Mouse (Mus musculus) midbrain, postnatal 0 days (tissue): ENCODE results near the gene Scamp4. TPM values are rescaled to one million over a fixed set of nuclear protein-coding genes. Genes with fewer than 3 reads are reported as not detected.

ENCODE experiments used
- ATAC-seq: fragments of 200-750 bp; cut with Nextera tagmentation; 2 replicates; pipeline ENCODE4 v1.8.0; 2017; ENCODE audit warnings: moderate number of reproducible peaks, mild to moderate bottlenecking, moderate TSS enrichment, moderate library complexity; ENCODE audit not compliant: low FRiP score
- DNase-seq: peaks from one replicate; pipeline ENCODE4 v3.0.0-alpha.2; 2015; ENCODE audit warnings: low spot score
- H3K27ac ChIP-seq: fragments of 300-500 bp; sonication (generic); 2 replicates; pipeline ENCODE4 v1.5.1; 2014; ENCODE audit warnings: low read depth, mild to moderate bottlenecking, low read length, mixed read lengths
- H3K27me3 ChIP-seq: fragments of 300-500 bp; sonication (generic); 2 replicates; pipeline ENCODE4 v1.6.1; 2014; ENCODE audit warnings: low read length, control low read depth, mixed read lengths; ENCODE audit not compliant: insufficient read depth
- H3K36me3 ChIP-seq: fragments of 300-500 bp; sonication (generic); 2 replicates; pipeline ENCODE4 v1.6.1; 2014; ENCODE audit warnings: low read length, control low read depth, mixed read lengths; ENCODE audit not compliant: insufficient read depth
- H3K4me1 ChIP-seq: fragments of 300-500 bp; sonication (generic); 2 replicates; pipeline ENCODE4 v1.6.1; 2014; ENCODE audit warnings: mild to moderate bottlenecking, control low read depth, antibody characterized with exemption, low read length, mixed read lengths; ENCODE audit not compliant: insufficient read depth
- H3K4me2 ChIP-seq: fragments of 300-500 bp; sonication (generic); 2 replicates; pipeline ENCODE4 v1.6.1; 2014; ENCODE audit warnings: low read depth, mild to moderate bottlenecking, low read length, mixed read lengths; ENCODE audit not compliant: poor library complexity, severe bottlenecking
- H3K4me3 ChIP-seq: fragments of 300-500 bp; sonication (generic); 2 replicates; pipeline ENCODE4 v1.5.1; 2014; ENCODE audit warnings: low read depth, mild to moderate bottlenecking, low read length, moderate library complexity
- H3K9ac ChIP-seq: fragments of 300-500 bp; sonication (generic); replicated peaks from 2 replicates; pipeline ENCODE4 v1.6.1; 2014; ENCODE audit warnings: mild to moderate bottlenecking, low read length, moderate library complexity, mixed read lengths; ENCODE audit not compliant: poor library complexity, severe bottlenecking
- H3K9me3 ChIP-seq: fragments of 300-500 bp; sonication (generic); 2 replicates; pipeline ENCODE4 v1.6.1; 2016; ENCODE audit warnings: low read length, control low read depth
- CTCF ChIP-seq: IDR thresholded peaks from 2 replicates; pipeline ENCODE4 v1.5.1; 2016; ENCODE audit warnings: antibody characterized with exemption, mild to moderate bottlenecking
- WGBS: fragments of 180-500 bp; shearing (Covaris S2); extraction: QIAGEN DNeasy Blood & Tissue Kit; methylation state at CpG from one replicate; pipeline ENCODE4 v1.1.7; 2014; 5-methylcytosine and 5-hydroxymethylcytosine counted together
- polyA plus RNA-seq: library from polyadenylated mRNA; unstranded; fragments of >200 nt; fragmentation: Nextera tagmentation; extraction: Ambion mirVana; gene quantifications from 2 replicates; pipeline ENCODE4 v1.2.1, GENCODE M21; 2015
- total RNA-seq: library from RNA; depleted of rRNA; stranded (reverse); fragments of >200 nt; gene quantifications from 2 replicates; pipeline ENCODE4 v1.2.3, GENCODE M21; 2014

The Scamp4 gene
- total and polyA plus RNA-seq, 2 experiments from 2014 or later, result 32.4 to 73.1 TPM

DNA sequence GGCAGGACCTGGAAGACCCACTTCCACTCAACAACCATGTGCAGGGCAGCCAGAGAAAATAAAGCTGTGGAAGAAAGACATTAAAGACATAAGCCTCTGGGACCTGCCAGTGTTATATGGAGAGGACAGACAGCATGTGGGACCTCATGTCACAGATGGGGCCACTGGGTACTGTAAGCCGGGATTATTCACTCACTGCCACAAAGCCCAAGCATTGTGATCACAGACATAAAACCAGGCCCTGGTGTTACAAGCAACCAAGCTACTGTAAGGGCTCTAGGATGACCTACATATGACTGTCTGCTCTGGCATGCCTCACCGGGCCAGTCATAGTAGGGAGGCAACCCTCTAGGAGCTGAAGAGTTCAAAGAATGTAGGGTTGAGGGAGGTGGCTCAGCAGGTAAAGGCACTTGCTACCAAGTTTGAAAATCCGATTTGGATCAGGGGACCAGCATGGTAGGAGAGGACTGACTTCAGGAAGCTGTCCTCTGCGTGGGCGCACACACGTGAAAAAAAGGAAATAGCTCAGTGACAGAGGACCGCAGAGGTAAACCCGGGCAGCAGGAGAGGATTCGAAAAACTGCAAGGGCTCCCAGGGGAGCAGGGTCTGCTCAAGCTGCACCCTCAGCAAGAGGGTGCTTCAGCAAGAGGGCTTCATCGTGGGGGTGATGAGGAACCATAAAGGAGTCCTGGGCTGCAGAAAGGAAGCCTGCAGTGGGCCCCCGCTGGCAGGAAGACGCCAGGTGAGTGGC lies 13.4 kb upstream of the Scamp4 start:
- Histone ChIP-seq H3K36me3 (peaks cover 17% of the 10 kb centered on the region), H3K27ac (peak overlapping the region; percentile 65; the same call in 1 of the 2 replicates), H3K4me1 (peaks cover 12% of the 10 kb centered on the region), H3K4me2 (peak overlapping the region; percentile 86), H3K4me3 (peak overlapping the region; percentile 57), H3K9ac (peak overlapping the region; percentile 84), H3K27me3 (no peaks in the 10 kb centered on the region), H3K9me3 (no peaks in the 10 kb centered on the region)
- no peak for ATAC-seq
- WGBS, result 18% methylated on average over 12 of the region's 12 CpGs
- no peak for DNase-seq
- no peak for TF ChIP-seq CTCF

DNA sequence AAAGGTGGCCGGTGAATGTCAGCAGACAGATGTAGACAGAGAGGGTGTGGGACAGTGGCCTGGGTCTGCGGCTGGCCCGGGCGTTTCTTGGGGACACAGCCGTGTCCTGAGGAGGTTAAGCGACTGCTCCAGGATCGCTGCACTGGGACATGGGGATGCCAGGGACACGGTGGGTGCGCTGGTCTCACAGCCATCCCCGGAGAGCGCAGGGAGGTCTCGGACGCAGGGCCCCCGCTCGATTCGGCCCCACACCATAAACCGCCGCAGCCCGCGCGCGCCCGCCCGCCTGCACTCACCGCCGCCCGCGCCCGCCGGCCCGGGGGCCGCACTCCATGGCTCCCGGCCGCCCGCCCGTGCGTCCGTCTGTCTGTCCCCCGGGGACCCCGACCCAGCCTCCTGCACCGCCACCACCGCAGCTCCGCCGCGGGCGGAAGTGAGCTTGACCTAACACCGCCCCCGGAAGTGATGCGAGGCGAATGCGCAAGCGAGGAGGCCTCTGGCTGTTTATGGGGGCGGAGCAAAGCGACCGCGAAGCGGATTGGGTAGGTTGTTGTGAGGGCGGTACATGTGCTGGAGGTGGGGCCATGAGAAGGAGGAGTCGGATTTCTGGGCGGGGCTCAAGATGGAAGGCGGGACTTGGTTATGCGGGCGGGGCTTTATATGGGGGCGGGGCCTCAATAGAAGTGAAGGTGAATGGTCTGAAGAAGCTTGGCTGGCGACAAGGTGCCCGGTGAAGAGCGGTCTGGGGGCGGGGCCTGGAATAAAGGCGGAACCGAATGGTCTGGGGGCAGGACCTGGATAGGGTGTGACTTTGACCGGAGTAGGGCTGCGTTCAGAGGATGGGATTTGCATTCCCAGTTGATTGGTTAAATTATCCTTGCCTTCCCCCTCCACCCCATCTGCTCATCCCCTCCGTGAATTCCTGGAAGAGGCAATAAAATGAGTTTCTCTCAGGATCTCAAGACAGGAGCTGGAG lies 12.5 kb upstream of the Scamp4 start, which contains the start of gene Abhd17a:
Gene Abhd17a (minus strand): TSS at position 463 of the 976 bp plus-strand sequence.
- no peak for TF ChIP-seq CTCF
- Histone ChIP-seq H3K27me3 (no peaks in the 10 kb centered on the region), H3K27ac (peak within 1 kb of the TSS; percentile 65), H3K9ac (peak within 1 kb of the TSS; percentile 84), H3K4me3 (peak within 1 kb of the TSS; percentile 57), H3K36me3 (peaks cover 10% of the 10 kb centered on the region), H3K4me2 (peak within 1 kb of the TSS; percentile 86), H3K9me3 (no peaks in the 10 kb centered on the region), H3K4me1 (peaks cover 12% of the 10 kb centered on the region)
- ATAC-seq (peak; percentile 96), DNase-seq (peak; percentile 98)
- under 1% methylated on average over 56 of the region's 73 CpGs for WGBS

DNA sequence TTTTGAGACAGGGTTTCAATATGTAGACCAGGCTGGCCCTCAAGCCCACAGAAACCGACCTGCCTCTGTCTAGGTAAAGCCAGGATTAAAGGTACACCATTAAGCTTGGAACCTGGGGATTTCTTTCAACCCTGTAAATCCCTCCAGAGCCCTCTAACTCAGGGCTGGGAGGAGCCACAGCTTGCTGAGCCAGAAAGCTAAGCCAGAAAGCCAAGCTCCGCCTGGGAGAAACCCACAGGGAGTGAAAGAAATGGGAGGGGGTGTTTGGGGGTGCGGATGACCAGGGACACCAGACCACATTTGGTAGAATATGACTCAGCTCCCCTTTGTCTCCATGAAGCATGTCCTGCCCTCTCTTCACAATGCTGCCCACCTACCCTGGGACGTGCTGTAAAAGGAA lies 6.4 kb upstream of the Scamp4 start:
- Histone ChIP-seq H3K27ac (no peak overlapping the region), H3K4me1 (no peaks in the 10 kb centered on the region), H3K27me3 (no peaks in the 10 kb centered on the region), H3K4me3 (no peak overlapping the region), H3K4me2 (no peak overlapping the region), H3K36me3 (no peaks in the 10 kb centered on the region), H3K9ac (no peak overlapping the region), H3K9me3 (no peaks in the 10 kb centered on the region)
- ATAC-seq (no peak), DNase-seq (no peak)
- WGBS, result 35% methylated on average over 4 of the region's 4 CpGs
- TF ChIP-seq CTCF, result no peak

DNA sequence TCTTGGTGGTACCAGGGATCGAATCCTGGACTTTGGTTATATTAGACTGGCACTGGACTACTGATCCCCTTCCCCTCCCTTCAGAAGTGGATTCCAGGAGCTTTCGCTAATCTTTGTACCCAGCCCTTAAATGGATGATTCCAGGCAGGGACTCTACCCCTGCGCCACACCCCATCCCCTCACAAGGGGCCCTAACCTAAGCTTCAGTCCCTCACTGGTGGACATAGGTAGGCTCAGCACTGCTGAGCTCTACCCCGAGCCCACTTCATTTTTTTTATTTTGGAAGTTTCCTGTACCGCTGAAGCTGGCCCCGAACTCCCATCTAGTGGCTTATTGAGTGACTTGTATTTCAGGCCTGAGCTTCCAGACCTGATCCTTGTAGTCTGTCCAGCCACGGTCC lies 692 bp downstream of the Scamp4 start:
- DNase-seq, result no peak
- TF ChIP-seq CTCF, result no peak
- H3K36me3 ChIP-seq, result peaks cover 23% of the 10 kb centered on the region
- H3K4me1 ChIP-seq, result peaks cover 10% of the 10 kb centered on the region; the same call in 1 of the 2 replicates
- peak overlapping the region; percentile 92 for H3K4me2 ChIP-seq
- peak overlapping the region; percentile 88 for H3K27ac ChIP-seq
- WGBS, result 34% methylated on average over 7 of the region's 7 CpGs
- H3K9me3 ChIP-seq, result no peaks in the 10 kb centered on the region
- no peaks in the 10 kb centered on the region for H3K27me3 ChIP-seq
- peak overlapping the region; percentile 64 for H3K9ac ChIP-seq
- peak overlapping the region; percentile 71 for H3K4me3 ChIP-seq
- ATAC-seq, result peak; percentile 3; the same call in 1 of the 2 replicates

DNA sequence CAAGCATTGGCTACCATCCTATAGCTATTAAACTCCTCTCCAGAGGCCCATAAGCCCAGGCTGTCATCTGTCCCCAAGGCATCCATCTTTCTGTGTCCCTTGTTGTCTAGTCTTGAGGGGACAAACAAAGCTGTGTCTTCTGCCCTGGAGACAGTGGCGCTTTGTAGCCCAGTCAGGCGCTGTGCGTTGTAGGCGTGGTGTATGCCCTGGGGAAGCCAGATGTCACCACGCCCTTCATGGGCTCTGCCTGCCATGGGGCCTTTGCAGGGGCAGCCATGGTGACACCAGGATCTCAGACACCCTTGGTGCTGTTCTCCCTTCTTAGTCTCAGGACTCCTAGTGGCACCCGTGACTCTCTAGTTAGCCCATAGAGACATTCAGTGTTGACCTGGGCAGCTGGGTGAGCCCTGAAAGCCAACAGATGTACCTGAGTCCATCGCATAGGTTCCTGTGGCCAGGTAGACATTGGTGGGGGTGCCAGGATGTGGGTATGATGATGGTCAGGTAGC lies 1.4 kb downstream of the Scamp4 start:
- Histone ChIP-seq H3K4me3 (peak overlapping the region; percentile 71; the same call in 1 of the 2 replicates), H3K4me1 (peaks cover 10% of the 10 kb centered on the region; the same call in 1 of the 2 replicates), H3K9me3 (no peaks in the 10 kb centered on the region), H3K9ac (no peak overlapping the region), H3K27ac (peak overlapping the region; percentile 88; the same call in 1 of the 2 replicates), H3K27me3 (no peaks in the 10 kb centered on the region), H3K36me3 (peaks cover 30% of the 10 kb centered on the region), H3K4me2 (peak overlapping the region; percentile 92)
- TF ChIP-seq CTCF, result no peak
- DNase-seq (no peak), ATAC-seq (no peak)
- WGBS, result 91% methylated on average over 7 of the region's 7 CpGs
